Mouse (Mus musculus) brown adipose tissue, adult 24 weeks (tissue): ENCODE results near the gene Pqbp1. TPM values are rescaled to one million over a fixed set of nuclear protein-coding genes. Genes with fewer than 3 reads are reported as not detected.
"Not testable (repeated sequence)": the region's sequence is repeated elsewhere in the genome, so short reads cannot be mapped to it uniquely, and the experiment has no call there.

Source experiments
- H3K27ac ChIP-seq: fragments of 200-500 bp; replicated peaks from 2 replicates; pipeline ENCODE4 v1.5.1; 2012; ENCODE audit warnings: low read depth, mild to moderate bottlenecking, low read length
- H3K4me1 ChIP-seq: fragments of 200-500 bp; 2 replicates; pipeline ENCODE4 v1.6.1; 2012; ENCODE audit warnings: low read length, mixed read lengths; ENCODE audit not compliant: control insufficient read depth, insufficient read depth, insufficient read length
- H3K4me3 ChIP-seq: fragments of 200-500 bp; 2 replicates; pipeline ENCODE4 v1.5.1; 2012; ENCODE audit warnings: low read depth, mild to moderate bottlenecking, low read length, moderate library complexity; ENCODE audit not compliant: insufficient read depth
- polyA plus RNA-seq: library from polyadenylated mRNA; stranded (reverse); fragments of >200 nt; gene quantifications from 2 replicates; pipeline ENCODE4 v1.2.4, GENCODE M21; 2012; ENCODE audit not compliant: missing spikeins, insufficient read depth, insufficient read length

Gene Pqbp1
- polyA plus RNA-seq, 1 experiment, result 29.5 TPM

GRCm38 (mm10) chrX:7910473-7910872 lies 11.4 kb upstream of the Pqbp1 start:
- Histone ChIP-seq H3K4me3 (no peak overlapping the region), H3K4me1 (no peaks in the 10 kb centered on the region), H3K27ac (no peak overlapping the region)

- not testable (repeated sequence) for H3K4me1 ChIP-seq, H3K27ac ChIP-seq, H3K4me3 ChIP-seq
Observed at GRCm38 (mm10) chrX:7909242-7909641, 10.2 kb upstream of the Pqbp1 start, which contains the start of gene Gm10490. TSS of gene Gm10490 (plus strand) at chrX:7909542.

GRCm38 (mm10) chrX:7907735-7908134 lies 8.7 kb upstream of the Pqbp1 start, which contains the start of gene Gm10491:
TSS of gene Gm10491 (minus strand) at chrX:7907835.
- Histone ChIP-seq H3K4me1 (no peaks in the 10 kb centered on the region), H3K4me3 (no peak within 1 kb of the TSS), H3K27ac (no peak within 1 kb of the TSS)

- Histone ChIP-seq H3K4me3 (no peak overlapping the region), H3K27ac (no peak overlapping the region)
Observed at GRCm38 (mm10) chrX:7904441-7904840, 5.4 kb upstream of the Pqbp1 start.

GRCm38 (mm10) chrX:7898211-7898610 lies 858 bp downstream of the Pqbp1 start:
- peak overlapping the region; percentile 66 for H3K27ac ChIP-seq
- H3K4me1 ChIP-seq, result no peaks in the 10 kb centered on the region
- H3K4me3 ChIP-seq, result peak overlapping the region; percentile 67

More at GRCm38 (mm10) chrX:7904441-7904840, 5.4 kb upstream of the Pqbp1 start:
- H3K4me1 ChIP-seq, result no peaks in the 10 kb centered on the region

- Histone ChIP-seq H3K4me3 (peak within 1 kb of the TSS; percentile 86), H3K27ac (peak within 1 kb of the TSS; percentile 79), H3K4me1 (no peaks in the 10 kb centered on the region)
Observed at GRCm38 (mm10) chrX:7883841-7884567, 15.1 kb downstream of the Pqbp1 start, which contains the start of gene Slc35a2. TSS of gene Slc35a2 (plus strand) at chrX:7884028.

GRCm38 (mm10) chrX:7879819-7880218 lies 19.2 kb downstream of the Pqbp1 start:
- no peak overlapping the region for H3K27ac ChIP-seq
- H3K4me1 ChIP-seq, result peaks cover 2% of the 10 kb centered on the region; the same call in 1 of the 2 replicates
- H3K4me3 ChIP-seq, result no peak overlapping the region; the same call in 1 of the 2 replicates

- Histone ChIP-seq H3K4me1 (peaks cover 2% of the 10 kb centered on the region; the same call in 1 of the 2 replicates), H3K27ac (no peak overlapping the region)
Observed at GRCm38 (mm10) chrX:7878495-7878894, 20.6 kb downstream of the Pqbp1 start.

GRCm38 (mm10) chrX:7878007-7878419 lies 21.1 kb downstream of the Pqbp1 start, which contains the start of gene Pim2:
TSS of gene Pim2 (plus strand) at chrX:7878262.
- Histone ChIP-seq H3K4me1 (peaks cover 2% of the 10 kb centered on the region; the same call in 1 of the 2 replicates), H3K27ac (no peak within 1 kb of the TSS)

More at GRCm38 (mm10) chrX:7878495-7878894, 20.6 kb downstream of the Pqbp1 start:
- peak overlapping the region; percentile 62 for H3K4me3 ChIP-seq

GRCm38 (mm10) chrX:7869826-7870225 lies 29.2 kb downstream of the Pqbp1 start:
- H3K27ac ChIP-seq, result no peak overlapping the region
- H3K4me3 ChIP-seq, result no peak overlapping the region
- no peaks in the 10 kb centered on the region for H3K4me1 ChIP-seq

More at GRCm38 (mm10) chrX:7878007-7878419, 21.1 kb downstream of the Pqbp1 start, which contains the start of gene Pim2:
- H3K4me3 ChIP-seq, result peak within 1 kb of the TSS; percentile 62

- no peak overlapping the region for H3K4me3 ChIP-seq
- H3K4me1 ChIP-seq, result no peaks in the 10 kb centered on the region
- no peak overlapping the region for H3K27ac ChIP-seq
Observed at GRCm38 (mm10) chrX:7868506-7868905, 30.6 kb downstream of the Pqbp1 start.

GRCm38 (mm10) chrX:7867141-7867540 lies 31.9 kb downstream of the Pqbp1 start:
- no peak overlapping the region for H3K27ac ChIP-seq
- no peak overlapping the region for H3K4me3 ChIP-seq
- H3K4me1 ChIP-seq, result no peaks in the 10 kb centered on the region

GRCm38 (mm10) chrX:7865786-7866185 lies 33.3 kb downstream of the Pqbp1 start:
- H3K4me1 ChIP-seq, result no peaks in the 10 kb centered on the region
- H3K4me3 ChIP-seq, result no peak overlapping the region
- H3K27ac ChIP-seq, result no peak overlapping the region

GRCm38 (mm10) chrX:7865343-7865742 lies 33.7 kb downstream of the Pqbp1 start:
- Histone ChIP-seq H3K4me1 (no peaks in the 10 kb centered on the region), H3K27ac (no peak overlapping the region), H3K4me3 (no peak overlapping the region)

GRCm38 (mm10) chrX:7864551-7864950 lies 34.5 kb downstream of the Pqbp1 start:
- H3K27ac ChIP-seq, result no peak overlapping the region
- no peak overlapping the region for H3K4me3 ChIP-seq

GRCm38 (mm10) chrX:7863181-7863580 lies 35.9 kb downstream of the Pqbp1 start:
- Histone ChIP-seq H3K27ac (no peak overlapping the region), H3K4me3 (no peak overlapping the region), H3K4me1 (no peaks in the 10 kb centered on the region)

More at GRCm38 (mm10) chrX:7864551-7864950, 34.5 kb downstream of the Pqbp1 start:
- H3K4me1 ChIP-seq, result no peaks in the 10 kb centered on the region
